Mouse (Mus musculus) right cerebral cortex, postnatal 25 days (tissue): ENCODE measurements around the gene Pde10a.

Experiments
- DNase-seq: peaks from one replicate; pipeline ENCODE4 v3.0.0; 2022

Pde10a gene

DNA sequence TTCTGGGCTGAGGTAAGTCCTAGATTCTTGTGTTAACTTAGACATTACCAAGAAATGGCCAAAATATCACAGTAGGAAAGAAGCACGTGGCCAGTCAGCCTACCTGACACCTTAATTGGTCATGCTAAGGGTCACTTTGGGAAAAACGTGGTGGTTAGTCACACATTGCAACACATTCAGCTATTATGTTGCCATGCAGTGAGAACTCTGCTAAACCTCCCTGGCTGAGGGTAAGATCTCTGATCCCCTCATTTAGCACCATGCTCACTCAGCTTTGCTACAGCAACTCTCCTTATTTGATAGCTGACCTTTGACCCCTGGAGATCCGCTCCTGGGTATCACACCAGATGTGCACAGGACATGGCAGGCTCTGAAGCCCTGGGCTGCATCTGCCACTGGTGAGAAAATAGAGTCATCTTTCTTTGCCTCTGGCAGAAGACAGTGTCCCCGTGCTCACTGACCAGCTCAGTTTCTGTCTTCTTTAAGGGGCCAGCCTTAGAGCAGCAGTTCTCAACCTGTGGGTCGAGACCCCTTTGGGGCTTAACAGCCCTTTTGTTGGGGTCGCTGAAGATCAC lies 449.7 kb downstream of the Pde10a start:
- DNase-seq: no peak

DNA sequence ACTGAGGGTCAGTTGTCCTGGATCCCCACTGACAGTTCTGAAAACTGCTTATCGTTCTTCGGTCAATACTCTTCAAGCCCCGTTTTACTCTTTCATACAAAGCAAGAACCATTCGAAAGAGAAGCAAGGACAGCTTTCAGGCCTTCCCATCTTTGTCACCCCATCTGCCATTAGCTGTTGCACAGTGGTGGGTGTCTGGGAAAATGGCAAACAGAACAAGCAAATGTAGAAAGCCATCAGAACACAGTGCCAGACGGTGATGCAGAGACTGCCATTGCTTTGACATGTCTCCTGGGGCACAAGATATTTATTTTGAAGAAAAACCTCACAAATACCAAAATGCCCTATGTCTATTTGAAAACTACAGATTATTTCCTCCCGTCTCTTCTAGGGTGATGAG lies 451.6 kb downstream of the Pde10a start:
- DNase-seq: no peak

- no peak for DNase-seq
These were observed 452.1 kb downstream of the Pde10a start for GRCm38 (mm10) chr17:8977271-8977670.

GRCm38 (mm10) chr17:8983576-8983975 lies 458.4 kb downstream of the Pde10a start:
- DNase-seq: no peak

GRCm38 (mm10) chr17:8985714-8986113 lies 460.5 kb downstream of the Pde10a start:
- DNase-seq: no peak

- DNase-seq: peak; percentile 49
These were observed 461.4 kb downstream of the Pde10a start for GRCm38 (mm10) chr17:8986551-8986950.

DNA sequence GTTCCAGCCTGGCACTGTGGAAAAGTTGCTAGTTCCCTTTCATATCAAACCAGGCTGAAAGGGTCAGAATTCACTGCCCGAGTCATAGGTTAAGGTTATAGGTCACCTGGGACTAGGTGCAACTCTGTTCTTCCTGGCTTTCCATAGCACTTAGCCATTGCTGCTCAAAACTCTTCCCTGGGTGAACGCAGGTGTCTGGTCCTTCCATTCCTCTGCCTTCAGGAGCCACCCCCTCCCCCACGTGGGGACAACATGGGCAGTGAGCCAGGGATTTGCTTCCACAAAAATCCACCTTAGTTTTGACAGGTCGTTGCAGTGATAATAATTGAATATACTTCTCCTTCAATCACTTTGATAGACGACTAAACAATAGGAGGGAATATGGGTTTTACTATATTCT lies 462.2 kb downstream of the Pde10a start:
- DNase-seq: no peak

- peak; percentile 81 for DNase-seq
These were observed 463.1 kb downstream of the Pde10a start, which contains the start of gene 1700010I14Rik for GRCm38 (mm10) chr17:8988119-8988807. TSS of gene 1700010I14Rik (plus strand) at chr17:8988333.

DNA sequence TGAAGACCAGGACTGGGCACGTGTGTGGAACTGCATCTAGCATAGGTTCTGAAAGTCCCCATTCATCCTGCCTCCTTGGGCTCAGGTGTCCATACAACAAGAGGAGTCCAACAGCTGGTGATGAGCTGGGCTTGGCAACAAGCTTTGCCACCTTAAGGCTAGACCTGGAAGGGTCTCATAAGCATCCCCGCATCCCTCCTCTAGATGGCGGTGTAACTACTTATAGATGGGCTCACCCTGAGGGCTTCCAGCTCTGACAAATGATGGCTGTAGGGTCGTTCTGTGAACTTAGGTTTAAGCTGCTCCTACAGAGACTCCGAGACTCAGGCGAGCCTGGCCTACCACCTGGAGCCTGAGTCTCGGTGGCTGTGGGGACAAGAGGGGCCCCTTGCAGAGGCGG lies 466.0 kb downstream of the Pde10a start:
- DNase-seq: no peak

- DNase-seq: no peak
These were observed 470.2 kb downstream of the Pde10a start for GRCm38 (mm10) chr17:8995344-8995743.

DNA sequence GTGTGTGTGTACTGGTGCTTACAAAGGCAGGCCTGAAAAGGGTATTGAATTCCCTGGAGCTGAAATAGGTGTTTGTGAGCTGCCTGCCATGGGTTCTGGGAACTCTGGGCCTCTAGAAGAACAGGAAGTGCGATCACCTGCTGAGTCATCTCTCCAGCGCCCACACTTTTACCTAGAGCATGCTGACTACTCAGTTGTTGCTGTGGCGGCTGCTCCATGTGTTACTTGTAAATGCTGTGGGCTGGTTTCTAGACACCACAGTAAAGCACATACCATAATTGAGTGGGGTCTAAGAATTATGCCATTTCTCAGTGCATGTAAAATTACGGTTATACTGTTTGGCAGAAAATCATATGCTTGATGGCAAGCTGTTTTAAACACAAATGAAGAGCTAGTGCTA lies 477.3 kb downstream of the Pde10a start:
- DNase-seq: peak; percentile 64

DNA sequence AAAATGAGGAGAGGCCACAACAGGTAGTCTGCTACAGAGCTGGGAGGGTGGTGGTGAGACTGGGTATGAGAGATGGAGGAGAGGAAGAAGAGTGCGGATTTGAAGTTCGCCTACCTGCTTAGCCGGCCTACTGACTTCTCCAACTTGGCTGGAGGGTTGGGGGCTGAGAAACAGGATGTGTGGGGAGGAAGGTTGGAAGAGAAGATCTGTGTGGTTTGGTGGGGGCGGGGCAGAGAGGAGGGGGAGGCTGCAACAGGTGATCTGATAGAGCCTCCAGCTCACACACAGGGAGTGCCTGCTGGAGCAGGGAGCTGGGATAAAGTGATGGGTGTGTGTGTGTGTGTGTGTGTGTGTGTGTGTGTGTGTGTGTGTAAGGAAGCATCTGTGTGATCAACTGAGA lies 479.3 kb downstream of the Pde10a start:
- no peak for DNase-seq

GRCm38 (mm10) chr17:9023198-9023942 lies 498.2 kb downstream of the Pde10a start:
- peak; percentile 11 for DNase-seq

GRCm38 (mm10) chr17:9030181-9030580 lies 505.0 kb downstream of the Pde10a start:
- no peak for DNase-seq

DNA sequence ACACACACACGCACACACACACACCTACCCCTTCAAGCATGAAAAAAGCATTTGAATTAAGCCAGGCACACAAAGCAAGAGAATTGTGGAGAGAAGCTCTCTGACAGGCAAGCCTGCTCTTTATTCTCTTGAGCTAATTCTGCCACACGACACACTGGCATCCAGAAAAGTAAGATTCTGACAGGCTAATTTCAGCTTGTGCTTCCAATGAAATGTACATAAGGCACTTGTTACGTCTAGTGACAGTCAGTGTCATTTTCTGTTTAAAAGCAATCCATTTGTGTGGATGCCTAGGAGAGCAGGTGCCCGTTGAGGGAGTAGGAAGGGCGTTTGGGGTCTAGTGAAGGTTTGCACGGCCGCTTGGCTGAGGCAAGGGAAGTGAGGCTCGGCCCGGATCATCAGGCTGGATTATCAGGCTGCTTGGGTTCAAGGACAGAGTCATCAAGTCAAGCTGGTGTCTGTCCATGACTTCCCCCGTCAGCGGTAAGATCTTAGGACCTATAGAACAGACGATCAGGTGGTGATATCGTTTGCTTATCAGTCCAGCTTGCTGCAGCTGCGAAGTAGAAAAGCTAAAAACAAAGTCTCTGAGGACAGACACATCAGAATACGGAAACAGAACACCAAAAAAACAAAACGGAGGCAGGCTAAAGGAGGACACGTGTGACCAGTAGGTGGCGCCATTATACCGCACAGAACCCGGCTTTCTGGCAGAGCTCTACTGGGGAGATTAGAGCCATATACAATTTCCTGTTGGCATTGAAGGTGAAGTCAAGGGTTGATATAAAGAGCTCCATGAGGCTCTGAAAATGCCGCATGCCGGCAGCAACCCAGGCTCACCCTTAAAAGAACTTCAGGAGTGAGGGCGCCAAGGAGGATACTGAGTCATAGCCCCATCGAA lies 506.3 kb downstream of the Pde10a start:
- DNase-seq: peak; percentile 81

- DNase-seq: no peak
These were observed 507.3 kb downstream of the Pde10a start for GRCm38 (mm10) chr17:9032362-9033044.

GRCm38 (mm10) chr17:9033511-9033910 lies 508.3 kb downstream of the Pde10a start:
- no peak for DNase-seq

- DNase-seq: no peak
These were observed 510.6 kb downstream of the Pde10a start for GRCm38 (mm10) chr17:9035561-9036348.
